Mouse (Mus musculus): ENCODE data around the gene Commd3.

The Commd3 gene

GRCm38 (mm10) chr2:18687671-18688170, 15.5 kb downstream of the Commd3 start:
- no peak for DNase-seq

GRCm38 (mm10) chr2:18688286-18688685, 16.1 kb downstream of the Commd3 start:
- no peak for DNase-seq

- no peak for DNase-seq
These were observed 16.5 kb downstream of the Commd3 start for GRCm38 (mm10) chr2:18688708-18689063.

- peak; percentile 60 for DNase-seq
These were observed 17.1 kb downstream of the Commd3 start for GRCm38 (mm10) chr2:18689064-18689921.

GRCm38 (mm10) chr2:18690055-18690691, 18.0 kb downstream of the Commd3 start:
- DNase-seq = peak; percentile 82

- no peak for DNase-seq
These were observed 18.6 kb downstream of the Commd3 start for GRCm38 (mm10) chr2:18690756-18691155.

- DNase-seq = no peak
These were observed 19.8 kb downstream of the Commd3 start for GRCm38 (mm10) chr2:18692031-18692430.

GRCm38 (mm10) chr2:18692548-18692947, 20.4 kb downstream of the Commd3 start:
- no peak for DNase-seq

- DNase-seq = no peak
These were observed 21.3 kb downstream of the Commd3 start for GRCm38 (mm10) chr2:18693491-18693870.

GRCm38 (mm10) chr2:18693871-18694610, 21.9 kb downstream of the Commd3 start, which contains the start of gene Spag6:
Spag6 (plus strand) TSS chr2:18694032.
- DNase-seq = peak; percentile 75

- DNase-seq = no peak
These were observed 22.4 kb downstream of the Commd3 start for GRCm38 (mm10) chr2:18694611-18694950.

- DNase-seq = no peak
These were observed 23.0 kb downstream of the Commd3 start for GRCm38 (mm10) chr2:18695163-18695562.

GRCm38 (mm10) chr2:18695629-18696150, 23.5 kb downstream of the Commd3 start:
- DNase-seq = no peak

GRCm38 (mm10) chr2:18697591-18698244, 25.5 kb downstream of the Commd3 start:
- DNase-seq = no peak

- DNase-seq = peak; percentile 15
These were observed 26.6 kb downstream of the Commd3 start for GRCm38 (mm10) chr2:18698663-18699385.

- no peak for DNase-seq
These were observed 27.3 kb downstream of the Commd3 start for GRCm38 (mm10) chr2:18699401-18699990.

- DNase-seq = peak; percentile 29
These were observed 38.2 kb downstream of the Commd3 start for GRCm38 (mm10) chr2:18710356-18710755.

GRCm38 (mm10) chr2:18713071-18713470, 40.9 kb downstream of the Commd3 start:
- DNase-seq = no peak

- DNase-seq = no peak
These were observed 42.2 kb downstream of the Commd3 start for GRCm38 (mm10) chr2:18714337-18714736.

GRCm38 (mm10) chr2:18718521-18718920, 46.3 kb downstream of the Commd3 start:
- DNase-seq = no peak

GRCm38 (mm10) chr2:18722208-18722830, 50.1 kb downstream of the Commd3 start:
- DNase-seq = no peak

Data from right cerebral cortex, adult 18-20 months (tissue).